Mouse (Mus musculus): ENCODE results near the gene Plpp1.

- peak; percentile 94 to 97 for TF ChIP-seq EP300 (IDR thresholded peaks at IDR 0.05; ENCODE audit: low read depth in 1 of 2, low read length in 2 of 2)
- no peak for TF ChIP-seq MAX (IDR thresholded peaks at IDR 0.05; ENCODE audit: low read length)
- no peak for TF ChIP-seq E2F4 (IDR thresholded peaks at IDR 0.05; ENCODE audit: borderline replicate concordance, low read depth, low read length)
- TF ChIP-seq TAL1 (IDR thresholded peaks at IDR 0.05; ENCODE audit: low read length): peak; percentile 89
- no peak for TF ChIP-seq CTCF (IDR thresholded peaks at IDR 0.05 in 2 of 3, conservative IDR thresholded peaks at IDR 0.05 in 1 of 3; ENCODE audit: control insufficient read depth in 1 of 3, insufficient read depth in 1 of 3, low read depth in 2 of 3, low read length in 3 of 3, poor library complexity in 1 of 3, severe bottlenecking in 1 of 3)
- TF ChIP-seq POLR2A (IDR thresholded peaks at IDR 0.05; ENCODE audit: control insufficient read depth in 1 of 2, insufficient read depth in 1 of 2, low read depth in 1 of 2, low read length in 2 of 2, poor library complexity in 1 of 2): no peak
- no peak for TF ChIP-seq SMC3 (IDR thresholded peaks at IDR 0.05; ENCODE audit: low read depth, low read length)
- TF ChIP-seq USF2 (IDR thresholded peaks at IDR 0.05; ENCODE audit: borderline replicate concordance in 1 of 2, insufficient read depth in 1 of 2, low read depth in 1 of 2, low read length in 2 of 2): no peak
- TF ChIP-seq CHD2 (IDR thresholded peaks at IDR 0.05; ENCODE audit: low read length): no peak; the same call in 1 of the 2 replicates
- no peak for TF ChIP-seq ZMIZ1 (IDR thresholded peaks at IDR 0.05; ENCODE audit: low read depth, low read length)
- no peak for TF ChIP-seq POLR2AphosphoS2 (IDR thresholded peaks at IDR 0.05; ENCODE audit: low read length)
- no peak for TF ChIP-seq BHLHE40 (IDR thresholded peaks at IDR 0.05; ENCODE audit: borderline replicate concordance, low read depth, low read length)
- no peak for TF ChIP-seq NRF1 (IDR thresholded peaks at IDR 0.05; ENCODE audit: insufficient read depth, low read depth, low read length, poor library complexity, severe bottlenecking)
These were observed 38.1 kb downstream of the Plpp1 start for GRCm38 (mm10) chr13:112838562-112839232.

Measured in MEL (cell line).